24 mouse cellular contexts compared by ENCODE assay signal in the genomic region with DNA sequence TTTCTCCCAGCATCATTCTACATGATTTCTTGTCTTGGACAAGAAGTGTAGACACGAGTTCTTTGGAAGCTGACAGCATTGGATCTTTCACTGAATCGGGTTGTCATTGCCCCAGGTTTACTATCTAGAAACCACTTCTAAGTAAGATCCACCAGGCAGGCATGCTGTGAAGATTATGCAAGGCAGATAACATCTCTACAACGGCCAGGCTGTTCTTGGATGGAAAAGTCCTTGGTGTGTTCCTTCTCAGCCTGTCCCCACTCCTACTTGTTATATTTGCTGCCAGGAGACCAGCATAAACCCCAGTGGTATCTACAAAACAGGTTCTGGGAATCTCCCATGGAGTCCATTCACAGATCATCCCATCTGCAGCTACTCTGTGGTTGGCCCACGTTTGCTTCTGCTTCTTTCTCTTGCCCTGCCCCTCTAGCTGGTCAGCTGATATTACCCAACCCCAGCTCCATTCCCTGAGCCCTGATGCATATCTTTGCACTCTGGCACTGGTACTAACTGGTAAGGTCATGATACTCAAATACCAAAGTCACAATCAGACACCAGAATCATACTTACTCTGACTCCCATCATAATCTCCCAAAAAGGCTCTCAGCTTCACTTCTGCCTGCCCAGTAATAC. TPM values are rescaled to one million over a fixed set of nuclear protein-coding genes. Genes with fewer than 3 reads are reported as not detected.
DNase-seq lines count a peak whose midpoint lies in the region; ATAC-seq and TF ChIP-seq lines count a peak whose summit lies in the region.
"Had no signal": no experiment of that assay in that cellular context is flagged by ENCODE, and none has a peak within 500 bp of the region (broad histone marks: within the 10 kb centered on the region; RNA-seq: fewer than 3 reads in every experiment).

No protein-coding gene starts in this region.

- in situ Hi-C loops in CH12.LX (cut with MboI; ENCODE audit: low pct_ligation_motif_present, low pct_unique_long_range_greater_than_20kb, low sequenced_read_pairs), result no loop called here

- H3K27me3 ChIP-seq in CH12.LX (replicated peaks) (no peaks in the 10 kb centered on the region), MEL (ENCODE audit: control insufficient read depth in 1 of 2, insufficient read depth in 2 of 2, low read length in 2 of 2) (no peaks in the 10 kb centered on the region)
- H3K27me3 ChIP-seq in midbrain, embryonic 14.5 days (ENCODE audit: control insufficient read depth, insufficient read depth, low read length), result no peaks in the 10 kb centered on the region
- H3K27me3 ChIP-seq: embryonic facial prominence, embryonic 12.5 days; forebrain, embryonic 13.5 days; intestine, embryonic 15.5 days had no signal

- H3K4me2 ChIP-seq in CH12.LX (ENCODE audit: insufficient read depth, low read depth, poor library complexity, severe bottlenecking), result no peak overlapping the region
- H3K4me2 ChIP-seq in midbrain, embryonic 14.5 days (ENCODE audit: low read length), result no peak overlapping the region
- H3K4me2 ChIP-seq: embryonic facial prominence, embryonic 12.5 days; forebrain, embryonic 13.5 days; hindbrain, embryonic 14.5 days; intestine, embryonic 15.5 days had no signal

- H3K27ac ChIP-seq in CH12.LX (ENCODE audit: insufficient read depth, low read depth) (no peak overlapping the region), MEL (ENCODE audit: control insufficient read depth, low read depth, low read length) (no peak overlapping the region)
- no peak overlapping the region for H3K27ac ChIP-seq in midbrain, embryonic 14.5 days (replicated peaks; ENCODE audit: low read depth, low read length)
- H3K27ac ChIP-seq: embryonic facial prominence, embryonic 12.5 days; forebrain, embryonic 13.5 days; gastrocnemius, adult 2 months; heart, embryonic 10.5 days; hindbrain, embryonic 10.5 days; hindbrain, embryonic 14.5 days; intestine, embryonic 15.5 days had no signal

- no peaks in the 10 kb centered on the region for H3K79me2 ChIP-seq in CH12.LX (replicated peaks; ENCODE audit: control insufficient read depth, extremely low read depth, insufficient read depth, poor library complexity, severe bottlenecking)
- H3K79me2 ChIP-seq in MEL (ENCODE audit: control insufficient read depth, insufficient read depth, low read length, poor library complexity), result no peaks in the 10 kb centered on the region

- 70% methylated on average over 4 of the region's 4 CpGs for WGBS in midbrain, embryonic 14.5 days

- DNase-seq in CH12.LX (ENCODE audit: extremely low read depth) (peak; percentile 7), MEL (ENCODE audit: low read depth, low spot score) (peak; percentile 39)
- DNase-seq in embryo, embryonic 9.5 days (ENCODE audit: extremely low spot score), result no peak
- no peak for DNase-seq in midbrain, embryonic 14.5 days
- DNase-seq: adrenal gland, adult 8-10 months; adrenal gland, postnatal 36 days; B cell, adult 2 months; cerebellum, adult 2 months; cerebellum, postnatal 10 days; embryo, embryonic 11 days; forebrain, postnatal 0 days; gastrocnemius, adult 2 months; gastrocnemius, postnatal 25 days; heart, adult 18-20 months; heart, postnatal 10 days had no signal

- 0 out of 2 replicates have a peak overlapping the region, but pooled peaks have one; percentile 4 for H3K9ac ChIP-seq in CH12.LX (ENCODE audit: insufficient read depth, low read depth)
- H3K9ac ChIP-seq in MEL (ENCODE audit: control insufficient read depth, low read depth, low read length, poor library complexity, severe bottlenecking), result no peak overlapping the region
- H3K9ac ChIP-seq in midbrain, embryonic 14.5 days (replicated peaks; ENCODE audit: low read length), result no peak overlapping the region
- H3K9ac ChIP-seq: embryonic facial prominence, embryonic 12.5 days; forebrain, embryonic 13.5 days; forebrain, postnatal 0 days; hindbrain, embryonic 14.5 days; intestine, embryonic 15.5 days had no signal

- TF ChIP-seq CTCF in CH12.LX (conservative IDR thresholded peaks at IDR 0.05 in 1 of 2, IDR thresholded peaks at IDR 0.05 in 1 of 2; ENCODE audit: low read depth in 2 of 2, low read length in 2 of 2), result no peak
- no peak for TF ChIP-seq CTCF in MEL (IDR thresholded peaks at IDR 0.05 in 2 of 3, conservative IDR thresholded peaks at IDR 0.05 in 1 of 3; ENCODE audit: control insufficient read depth in 1 of 3, insufficient read depth in 1 of 3, low read depth in 2 of 3, low read length in 3 of 3, poor library complexity in 1 of 3, severe bottlenecking in 1 of 3)

- TF ChIP-seq RAD21 in CH12.LX (IDR thresholded peaks at IDR 0.05; ENCODE audit: low read depth, low read length) (no peak), MEL (IDR thresholded peaks at IDR 0.05; ENCODE audit: low read depth, low read length) (no peak)

- H3K4me3 ChIP-seq in CH12.LX (replicated peaks in 1 of 3; ENCODE audit: low read depth in 2 of 3, low read length in 2 of 3, poor library complexity in 1 of 3) (no peak overlapping the region), MEL (ENCODE audit: control insufficient read depth in 1 of 2, insufficient read depth in 1 of 2, low read depth in 2 of 2, low read length in 2 of 2) (no peak overlapping the region)
- H3K4me3 ChIP-seq in midbrain, embryonic 14.5 days (replicated peaks; ENCODE audit: low read depth, low read length), result no peak overlapping the region
- H3K4me3 ChIP-seq: embryonic facial prominence, embryonic 12.5 days; forebrain, embryonic 13.5 days; gastrocnemius, adult 2 months; heart, embryonic 10.5 days; hindbrain, embryonic 10.5 days; intestine, embryonic 15.5 days had no signal

- dilution Hi-C loops in CH12.LX (cut with MboI; ENCODE audit: extremely low pct_ligation_motif_present, extremely low pct_unique_long_range_greater_than_20kb, low sequenced_read_pairs), result no loop called here

- H3K36me3 ChIP-seq in CH12.LX (replicated peaks in 1 of 2; ENCODE audit: control insufficient read depth in 1 of 2, insufficient read depth in 1 of 2, low read length in 1 of 2) (no peaks in the 10 kb centered on the region), MEL (ENCODE audit: control insufficient read depth in 1 of 2, insufficient read depth in 2 of 2, low read length in 2 of 2) (peaks cover 0 to 9% of the 10 kb centered on the region in 2 experiments; a peak in 2 of 4 replicates)
- no peaks in the 10 kb centered on the region for H3K36me3 ChIP-seq in midbrain, embryonic 14.5 days (ENCODE audit: control insufficient read depth, insufficient read depth, low read length)
- H3K36me3 ChIP-seq: embryonic facial prominence, embryonic 12.5 days; heart, embryonic 10.5 days; hindbrain, embryonic 10.5 days; intestine, embryonic 15.5 days had no signal

- TF ChIP-seq EP300 in CH12.LX (IDR thresholded peaks at IDR 0.05; ENCODE audit: low read length) (no peak), MEL (IDR thresholded peaks at IDR 0.05; ENCODE audit: low read depth in 1 of 2, low read length in 2 of 2) (no peak)

- TF ChIP-seq POLR2A in CH12.LX (IDR thresholded peaks at IDR 0.05; ENCODE audit: low read depth, low read length), result no peak
- no peak for TF ChIP-seq POLR2A in MEL (IDR thresholded peaks at IDR 0.05; ENCODE audit: control insufficient read depth in 1 of 2, insufficient read depth in 1 of 2, low read depth in 1 of 2, low read length in 2 of 2, poor library complexity in 1 of 2)

- H3K4me1 ChIP-seq in CH12.LX (ENCODE audit: control insufficient read depth in 1 of 2, insufficient read depth in 2 of 2) (peaks cover 6 to 12% of the 10 kb centered on the region in 2 experiments; a peak in 3 of 4 replicates), MEL (ENCODE audit: control insufficient read depth in 1 of 2, insufficient read depth in 2 of 2, low read length in 2 of 2) (peaks cover 7 to 9% of the 10 kb centered on the region in 2 experiments)
- no peaks in the 10 kb centered on the region for H3K4me1 ChIP-seq in midbrain, embryonic 14.5 days (ENCODE audit: control insufficient read depth, insufficient read depth, low read length)
- H3K4me1 ChIP-seq: embryonic facial prominence, embryonic 12.5 days; forebrain, embryonic 13.5 days; heart, embryonic 10.5 days; hindbrain, embryonic 10.5 days; intestine, embryonic 15.5 days had no signal

- peak; percentile 91 for ATAC-seq in megakaryocyte, adult 5-6 weeks (ENCODE audit: poor library complexity, severe bottlenecking)
- ATAC-seq in erythroblast, adult 5-6 weeks (replicated peaks; ENCODE audit: low FRiP score, poor library complexity, severe bottlenecking), result no peak
- no peak for ATAC-seq in midbrain, embryonic 14.5 days (ENCODE audit: low FRiP score, low TSS enrichment)
- ATAC-seq: forebrain, embryonic 13.5 days; forebrain, postnatal 0 days; intestine, embryonic 15.5 days had no signal

- H3K9me3 ChIP-seq in CH12.LX (replicated peaks; ENCODE audit: low read length), result no peaks in the 10 kb centered on the region
- H3K9me3 ChIP-seq in MEL (replicated peaks; ENCODE audit: insufficient read depth, low read length), result no peaks in the 10 kb centered on the region
- H3K9me3 ChIP-seq in midbrain, embryonic 14.5 days (ENCODE audit: control insufficient read depth, low read length), result no peaks in the 10 kb centered on the region
- H3K9me3 ChIP-seq: embryonic facial prominence, embryonic 12.5 days; forebrain, embryonic 13.5 days; heart, embryonic 10.5 days; hindbrain, embryonic 10.5 days; intestine, embryonic 15.5 days had no signal

TF ChIP-seq in CH12.LX, 34 proteins besides CTCF, POLR2A, EP300 and RAD21 (continues in another document):
- TF ChIP-seq CHD1 (IDR thresholded peaks at IDR 0.05; ENCODE audit: low read depth, low read length), result no peak
- TF ChIP-seq ZC3H11A (IDR thresholded peaks at IDR 0.05; ENCODE audit: low read depth, low read length), result no peak
- no peak for TF ChIP-seq ZNF384 (IDR thresholded peaks at IDR 0.05; ENCODE audit: low read depth, low read length)
- no peak for TF ChIP-seq TBP (conservative IDR thresholded peaks at IDR 0.05; ENCODE audit: low read depth, low read length)

TF ChIP-seq in MEL, 35 proteins besides CTCF, POLR2A, EP300 and RAD21:
- TF ChIP-seq USF1 (IDR thresholded peaks at IDR 0.05; ENCODE audit: low read depth, low read length) (peak; percentile 21; the same call in 1 of the 2 replicates), GATA1 (IDR thresholded peaks at IDR 0.05; ENCODE audit: low read depth, low read length) (peak; percentile 76), CHD2 (IDR thresholded peaks at IDR 0.05; ENCODE audit: low read length) (no peak)

RNA-seq across cellular contexts. Expression of a gene that starts 3.4 kb away (rescaled TPM):
- total RNA-seq in CH12.LX (2012; rRNA removed) (not detected in 2 replicates), CH12.LX (2014; rRNA removed) (not detected in 2 replicates), MEL (2012; rRNA removed) (not detected in 2 replicates)
- polyA plus RNA-seq in CH12.LX (2012; ENCODE audit: insufficient read length, low read depth) (not detected in 2 replicates), MEL (2012; ENCODE audit: insufficient read depth in 1 of 2, insufficient read length in 2 of 2, low read depth in 1 of 2, low replicate concordance in 2 of 2, missing spikeins in 1 of 2) (not detected)
- total RNA-seq in megakaryocyte, adult 5-6 weeks (2015), result not detected in 2 replicates
- total RNA-seq in megakaryocyte, adult 5-6 weeks (2017), result not detected in 2 replicates
- not detected in 2 replicates for total RNA-seq in erythroblast, adult 5-6 weeks (2015; ENCODE audit: low replicate concordance)
- not detected in 2 replicates for total RNA-seq in erythroblast, adult 5-6 weeks (2017; ENCODE audit: low replicate concordance)
- not detected in 2 replicates for polyA plus RNA-seq in midbrain, embryonic 14.5 days (2014; fragmentation: Nextera tagmentation; extraction: Ambion mirVana)
- total RNA-seq: adrenal gland, adult 8-10 months; adrenal gland, postnatal 36 days; forebrain, postnatal 0 days; gastrocnemius, adult 2 months; gastrocnemius, postnatal 25 days; heart, adult 18-20 months; heart, postnatal 10 days had no signal
- polyA plus RNA-seq: cerebellum, adult 2 months; embryonic facial prominence, embryonic 12.5 days; forebrain, embryonic 13.5 days; forebrain, postnatal 0 days; heart, embryonic 10.5 days; heart, embryonic 14.5 days; hindbrain, embryonic 10.5 days; hindbrain, embryonic 14.5 days; intestine, embryonic 15.5 days had no signal

Comparison
In these comparisons a context has a peak if more than half of its experiments do, and no peak if none do; other contexts are left out.
1. DNase-seq: peak in CH12.LX (single experiment) and MEL (single experiment); none in embryo, embryonic 9.5 days (single experiment) and midbrain, embryonic 14.5 days (single experiment).